Mouse (Mus musculus) granulocyte monocyte progenitor cell, adult 5-6 weeks (primary cell): ENCODE measurements around the gene 4930548H24Rik. TPM values are rescaled to one million over a fixed set of nuclear protein-coding genes. Genes with fewer than 3 reads are reported as not detected.
"Not testable (repeated sequence)": the region's sequence is repeated elsewhere in the genome, so short reads cannot be mapped to it uniquely, and the experiment has no call there.

Source experiments
- ATAC-seq: replicated peaks from 2 replicates; pipeline ENCODE4 v1.8.0; 2016; ENCODE audit warnings: mild to moderate bottlenecking, moderate TSS enrichment, inconsistent platforms; ENCODE audit not compliant: poor library complexity, severe bottlenecking
- total RNA-seq, 2 experiments: library from RNA; stranded (forward) in 1 of 2; stranded (reverse) in 1 of 2; fragments of 200-712, 200-1000 nt in 1 of 2; fragments of >200 nt in 1 of 2; fragmentation: Nextera tagmentation in 1 of 2; gene quantifications; 2 replicates each; pipeline ENCODE4 v1.2.3; 2014 to 2017

The 4930548H24Rik gene
- total RNA-seq (2014; fragmentation: Nextera tagmentation) (not detected in 2 replicates), total RNA-seq (2017) (not detected in 2 replicates)

GRCm38 (mm10) chr5:31485440-31485839 is at the start of gene 4930548H24Rik:
TSS of gene 4930548H24Rik (plus strand) at chr5:31485740.
- no peak for ATAC-seq

GRCm38 (mm10) chr5:31451336-31451735 is 34.2 kb upstream of the 4930548H24Rik start:
- no peak for ATAC-seq

GRCm38 (mm10) chr5:31451878-31452561 is 33.5 kb upstream of the 4930548H24Rik start, which contains the start of gene Zfp512:
TSS of gene Zfp512 (plus strand) at chr5:31452431.
- ATAC-seq = peak; percentile 98

GRCm38 (mm10) chr5:31452562-31452878 is 33.0 kb upstream of the 4930548H24Rik start:
- no peak for ATAC-seq

DNA sequence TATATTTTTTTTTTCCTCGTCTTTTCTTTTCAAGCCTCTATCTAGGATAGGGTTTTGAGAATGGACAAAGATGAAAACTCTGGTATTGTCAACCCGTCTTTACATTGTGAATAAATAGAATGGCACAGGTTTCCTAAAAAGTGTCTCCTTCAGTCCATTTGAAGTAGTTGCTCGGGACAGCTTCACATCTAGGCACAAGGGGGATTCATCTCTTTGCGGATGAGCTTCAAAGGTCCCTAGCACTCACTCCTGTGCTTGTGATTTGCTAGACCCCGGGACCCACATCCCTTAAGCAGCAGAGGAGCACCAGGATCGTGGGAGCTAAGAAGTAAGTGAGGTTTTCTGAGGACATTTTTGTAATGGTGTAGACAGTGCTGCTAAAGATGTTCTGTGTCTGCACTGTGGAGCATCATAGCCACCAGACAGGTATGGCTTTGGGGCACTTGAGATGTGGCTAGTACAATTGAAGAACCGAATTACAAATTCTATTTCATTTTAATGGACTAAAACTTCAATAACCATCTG is 32.6 kb upstream of the 4930548H24Rik start:
- ATAC-seq = no peak

DNA sequence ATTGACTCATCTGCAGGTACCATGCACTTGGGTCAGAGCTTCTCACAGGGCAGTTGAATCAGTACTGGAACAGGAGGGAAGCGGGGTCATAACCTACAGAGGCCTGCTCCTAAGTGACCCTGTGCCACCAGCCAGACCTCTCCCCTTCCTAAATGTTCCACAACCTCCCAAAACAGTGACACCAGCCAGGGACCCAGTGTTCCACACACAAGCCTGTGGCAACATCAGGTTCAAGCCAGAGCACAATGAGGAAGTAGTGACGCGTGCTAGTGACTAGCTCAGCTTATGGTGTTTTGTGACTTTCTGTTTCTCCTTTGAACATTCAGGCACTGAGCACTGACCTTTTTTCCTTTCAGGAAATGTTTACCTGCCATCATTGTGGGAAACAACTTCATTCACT is 17.7 kb upstream of the 4930548H24Rik start:
- peak; percentile 90 for ATAC-seq

GRCm38 (mm10) chr5:31469711-31470110 is 15.8 kb upstream of the 4930548H24Rik start:
- ATAC-seq = no peak

DNA sequence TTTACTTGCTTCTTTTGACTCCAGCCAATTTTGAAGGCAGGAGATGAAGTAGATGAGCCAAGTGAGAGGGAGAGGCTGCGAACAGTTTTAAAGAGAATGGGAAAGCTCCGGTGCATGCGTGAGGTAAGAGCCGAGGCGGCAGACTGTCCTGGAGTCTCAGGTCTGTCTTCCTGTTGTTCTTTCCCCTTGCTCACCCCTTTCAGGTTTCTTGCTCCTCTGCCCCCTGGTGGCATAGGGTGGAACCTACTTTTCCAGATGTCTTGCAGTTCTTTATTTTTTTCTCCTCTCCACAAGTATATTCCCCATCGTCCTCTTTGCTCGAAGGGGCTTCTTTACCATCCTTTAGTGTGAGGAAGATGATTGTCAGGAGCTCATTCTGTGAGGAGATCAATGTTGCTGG is 15.2 kb upstream of the 4930548H24Rik start:
- peak; percentile 71 for ATAC-seq

GRCm38 (mm10) chr5:31480536-31480935 is 5.0 kb upstream of the 4930548H24Rik start:
- ATAC-seq = no peak

- ATAC-seq = peak; percentile 79
Observed at GRCm38 (mm10) chr5:31487889-31488288, 2.3 kb downstream of the 4930548H24Rik start.

- ATAC-seq = no peak
Observed at GRCm38 (mm10) chr5:31489116-31489769, 3.7 kb downstream of the 4930548H24Rik start.

DNA sequence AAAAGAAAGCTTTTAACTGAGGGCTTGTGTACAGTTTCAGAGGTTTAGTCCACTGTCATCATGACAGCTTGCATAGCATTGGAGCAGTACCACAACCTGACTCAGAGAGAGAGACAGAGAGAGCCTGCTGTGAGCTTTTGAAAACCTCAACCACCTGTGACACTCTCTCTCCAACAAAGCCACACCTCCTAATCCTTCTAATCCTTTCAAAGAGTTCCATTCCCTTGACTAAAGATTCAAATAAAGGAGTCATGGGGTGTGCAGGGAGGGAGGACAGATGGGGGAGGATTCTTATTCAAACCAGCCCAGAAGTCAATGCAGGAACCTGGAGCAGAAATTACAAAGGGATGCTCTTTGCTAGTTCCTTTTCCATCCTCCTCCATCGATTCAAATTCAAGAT is 6.5 kb downstream of the 4930548H24Rik start:
- no peak for ATAC-seq

- peak; percentile 99 for ATAC-seq
Observed at GRCm38 (mm10) chr5:31494513-31495297, 9.2 kb downstream of the 4930548H24Rik start, which contains the start of gene Gpn1. TSS of gene Gpn1 (plus strand) at chr5:31494741.

GRCm38 (mm10) chr5:31504843-31505242 is 19.3 kb downstream of the 4930548H24Rik start:
- ATAC-seq = no peak

DNA sequence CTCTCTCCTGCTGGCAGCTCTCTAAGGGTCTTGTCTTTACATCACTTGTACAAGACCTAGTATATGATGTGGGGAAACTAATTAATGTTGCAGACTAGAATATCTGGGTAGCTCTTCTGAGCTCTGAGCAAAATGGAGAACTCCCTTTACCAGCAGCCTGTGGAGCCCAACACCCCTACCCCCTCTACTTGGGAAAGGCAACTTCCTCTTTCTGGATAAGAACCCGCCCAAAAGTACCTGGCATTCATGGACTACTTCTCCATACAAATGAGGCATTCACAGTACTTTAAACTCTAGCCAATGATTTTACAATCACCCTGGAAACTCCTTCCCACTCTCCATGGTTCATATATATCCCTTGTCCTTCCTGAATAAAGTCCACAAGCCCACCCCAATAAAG is 26.9 kb downstream of the 4930548H24Rik start:
- peak; percentile 94 for ATAC-seq

DNA sequence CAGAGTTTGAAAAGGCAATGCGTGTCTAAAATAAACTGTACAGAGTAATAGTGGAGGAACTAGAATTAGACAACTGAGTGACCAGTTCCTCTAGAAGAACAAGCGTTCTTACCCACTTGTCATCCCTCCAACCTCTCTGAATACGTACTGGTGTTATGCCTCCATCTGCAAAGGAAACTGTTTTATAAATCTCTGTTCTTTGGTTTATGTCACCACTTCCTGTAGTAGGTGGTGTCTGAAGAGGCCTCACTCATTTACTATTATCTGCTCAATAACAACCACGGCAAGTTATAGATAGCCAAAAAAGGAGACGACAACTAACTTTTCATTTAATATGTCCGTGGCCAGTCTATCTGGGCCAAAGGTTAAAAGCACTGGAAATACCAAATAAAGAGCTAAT is 35.0 kb downstream of the 4930548H24Rik start:
- ATAC-seq = no peak

- ATAC-seq = peak; percentile 92
Observed at GRCm38 (mm10) chr5:31526354-31527116, 41.0 kb downstream of the 4930548H24Rik start, which contains the start of gene Slc4a1ap. TSS of gene Slc4a1ap (plus strand) at chr5:31526995.

DNA sequence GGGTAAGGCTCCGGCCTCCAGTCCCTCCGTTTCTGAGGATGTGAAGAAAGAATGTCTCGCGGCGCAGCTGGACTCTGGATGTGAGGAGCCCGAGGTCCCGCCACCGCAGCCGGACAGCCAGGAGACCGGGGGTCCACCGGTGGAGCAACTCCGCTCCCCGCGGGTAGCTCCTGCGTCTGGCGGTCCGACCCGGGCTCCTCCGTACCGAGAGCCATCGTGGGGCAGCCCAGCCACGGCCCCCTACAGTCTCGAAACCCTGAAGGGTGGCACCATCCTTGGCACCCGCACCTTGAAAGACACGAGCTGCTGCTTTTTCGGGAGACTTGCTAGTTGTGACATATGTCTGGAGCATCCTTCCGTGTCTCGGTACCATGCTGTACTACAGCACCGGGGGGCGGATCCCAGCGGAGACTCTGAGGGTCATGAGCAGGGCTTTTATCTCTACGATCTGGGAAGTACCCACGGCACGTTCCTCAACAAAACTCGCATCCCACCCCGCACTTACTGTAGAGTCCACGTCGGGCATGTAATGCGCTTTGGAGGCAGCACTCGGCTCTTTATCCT is 41.7 kb downstream of the 4930548H24Rik start:
- ATAC-seq = peak; percentile 26

DNA sequence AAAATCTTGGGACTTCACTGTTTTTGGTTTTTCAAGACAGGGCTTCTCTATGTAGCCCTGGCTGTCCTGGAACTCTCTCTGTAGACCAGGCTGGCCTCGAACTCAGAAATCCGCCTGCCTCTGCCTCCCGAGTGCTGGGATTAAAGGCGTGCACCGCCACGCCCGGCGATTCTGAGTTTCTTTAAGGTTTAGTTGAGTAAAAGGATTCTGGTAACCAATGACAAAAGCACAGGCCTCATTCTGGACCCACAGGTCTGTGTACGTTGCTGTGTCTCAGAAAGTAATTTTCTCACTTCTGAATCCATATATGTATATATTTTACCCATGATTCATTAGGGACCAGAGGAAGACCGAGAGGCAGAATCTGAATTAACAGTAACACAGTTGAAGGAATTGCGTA is 42.2 kb downstream of the 4930548H24Rik start, which contains the start of gene Supt7l:
Gene Supt7l (minus strand): TSS at position 101 of the 400 bp plus-strand sequence.
- not testable (repeated sequence) for ATAC-seq
